Mouse (Mus musculus): ENCODE results near the gene Efemp2.
A peak's percentile ranks its signal among the peaks of the same experiment; 100 is the strongest.

- TF ChIP-seq POLR2A (IDR thresholded peaks at IDR 0.05; ENCODE audit: low read depth, low read length) (peak; percentile 1; the same call in 1 of the 2 replicates), CTCF (IDR thresholded peaks at IDR 0.05; ENCODE audit: borderline replicate concordance, insufficient read depth, low read length) (no peak)
These were observed 17.4 kb upstream of the Efemp2 start for GRCm38 (mm10) chr19:5456241-5456921.

Measured in embryonic fibroblast, embryonic 13.5 days (primary cell).